Mouse (Mus musculus) hindbrain, embryonic 15.5 days (tissue): ENCODE measurements at regions not wholly inside any gene's neighbourhood (a gene's known extent, or its start where the extent isn't known, plus 50 kb on each side); places are given as distances from the start of the nearest gene placed in this dataset.

ENCODE experiments used
- ATAC-seq: fragments of 200-750 bp; cut with Nextera tagmentation; 2 replicates; pipeline ENCODE4 v1.8.0; 2017; ENCODE audit warnings: low read depth, moderate number of reproducible peaks, moderate TSS enrichment; ENCODE audit not compliant: low FRiP score
- H3K27ac ChIP-seq: fragments of 300-500 bp; sonication (generic); replicated peaks from 2 replicates; pipeline ENCODE4 v1.5.1; 2015; ENCODE audit warnings: mild to moderate bottlenecking, inconsistent platforms
- H3K27me3 ChIP-seq: fragments of 300-500 bp; sonication (generic); 2 replicates; pipeline ENCODE4 v1.6.1; 2015; ENCODE audit warnings: control low read depth, inconsistent platforms
- H3K36me3 ChIP-seq: fragments of 300-500 bp; sonication (generic); 2 replicates; pipeline ENCODE4 v1.6.1; 2015; ENCODE audit warnings: control low read depth, inconsistent platforms
- H3K4me1 ChIP-seq: fragments of 300-500 bp; sonication (generic); replicated peaks from 2 replicates; pipeline ENCODE4 v1.6.1; 2015; ENCODE audit warnings: control low read depth, inconsistent platforms
- H3K4me2 ChIP-seq: fragments of 300-500 bp; sonication (generic); 2 replicates; pipeline ENCODE4 v1.6.1; 2015; ENCODE audit warnings: moderate library complexity, mild to moderate bottlenecking, inconsistent platforms
- H3K4me3 ChIP-seq: fragments of 300-500 bp; sonication (generic); 2 replicates; pipeline ENCODE4 v1.5.1; 2015; ENCODE audit warnings: mild to moderate bottlenecking, inconsistent platforms
- H3K9ac ChIP-seq: fragments of 300-500 bp; sonication (generic); 2 replicates; pipeline ENCODE4 v1.6.1; 2015; ENCODE audit warnings: inconsistent platforms
- H3K9me3 ChIP-seq: fragments of 300-500 bp; sonication (generic); 2 replicates; pipeline ENCODE4 v1.6.1; 2016; ENCODE audit warnings: control low read depth, inconsistent platforms
- WGBS: fragments of 180-500 bp; shearing (Covaris S2); methylation state at CpG from one replicate; pipeline ENCODE4 v1.1.7; 2015; 5-methylcytosine and 5-hydroxymethylcytosine counted together

- no peaks in the 10 kb centered on the region for H3K27me3 ChIP-seq
- H3K36me3 ChIP-seq, result no peaks in the 10 kb centered on the region
- H3K4me3 ChIP-seq, result no peak overlapping the region
- no peak overlapping the region for H3K4me2 ChIP-seq
- no peaks in the 10 kb centered on the region for H3K4me1 ChIP-seq
- H3K9me3 ChIP-seq, result no peaks in the 10 kb centered on the region
- ATAC-seq, result no peak
- no peak overlapping the region for H3K27ac ChIP-seq
- H3K9ac ChIP-seq, result no peak overlapping the region
- WGBS, result 85% methylated on average over 4 of the region's 4 CpGs
Measured at GRCm38 (mm10) chr3:40200174-40200573, 330.9 kb upstream of the Intu start.

- H3K9me3 ChIP-seq, result no peaks in the 10 kb centered on the region
- no peaks in the 10 kb centered on the region for H3K4me1 ChIP-seq
- H3K9ac ChIP-seq, result no peak overlapping the region
- no peak overlapping the region for H3K4me3 ChIP-seq
- 38% methylated on average over 4 of the region's 4 CpGs for WGBS
- no peaks in the 10 kb centered on the region for H3K27me3 ChIP-seq
- no peaks in the 10 kb centered on the region for H3K36me3 ChIP-seq
- no peak overlapping the region for H3K4me2 ChIP-seq
- H3K27ac ChIP-seq, result no peak overlapping the region
- no peak for ATAC-seq
Measured at GRCm38 (mm10) chr3:40206326-40206725, 324.8 kb upstream of the Intu start.

GRCm38 (mm10) chr3:40211793-40212192, 319.3 kb upstream of the Intu start:
- Histone ChIP-seq H3K27ac (no peak overlapping the region), H3K27me3 (no peaks in the 10 kb centered on the region), H3K9ac (no peak overlapping the region), H3K4me2 (no peak overlapping the region), H3K36me3 (no peaks in the 10 kb centered on the region), H3K4me3 (no peak overlapping the region), H3K4me1 (no peaks in the 10 kb centered on the region), H3K9me3 (no peaks in the 10 kb centered on the region)
- no peak for ATAC-seq

GRCm38 (mm10) chr3:40226772-40227171, 304.3 kb upstream of the Intu start:
- no peak overlapping the region for H3K4me2 ChIP-seq
- H3K4me1 ChIP-seq, result no peaks in the 10 kb centered on the region
- H3K9me3 ChIP-seq, result no peaks in the 10 kb centered on the region
- ATAC-seq, result no peak
- no peaks in the 10 kb centered on the region for H3K36me3 ChIP-seq
- H3K27ac ChIP-seq, result no peak overlapping the region
- H3K9ac ChIP-seq, result no peak overlapping the region
- H3K27me3 ChIP-seq, result no peaks in the 10 kb centered on the region
- WGBS, result 92% methylated on average over 1 of the region's 1 CpGs
- H3K4me3 ChIP-seq, result no peak overlapping the region

GRCm38 (mm10) chr3:40243499-40244101, 287.5 kb upstream of the Intu start:
- Histone ChIP-seq H3K9ac (no peak overlapping the region), H3K27ac (no peak overlapping the region), H3K4me3 (no peak overlapping the region), H3K4me2 (no peak overlapping the region), H3K36me3 (no peaks in the 10 kb centered on the region), H3K9me3 (no peaks in the 10 kb centered on the region), H3K4me1 (no peaks in the 10 kb centered on the region), H3K27me3 (no peaks in the 10 kb centered on the region)
- WGBS, result 59% methylated on average over 4 of the region's 4 CpGs
- no peak for ATAC-seq

GRCm38 (mm10) chr3:40254376-40254775, 276.7 kb upstream of the Intu start:
- no peaks in the 10 kb centered on the region for H3K4me1 ChIP-seq
- no peaks in the 10 kb centered on the region for H3K36me3 ChIP-seq
- H3K9me3 ChIP-seq, result no peaks in the 10 kb centered on the region
- 70% methylated on average over 5 of the region's 5 CpGs for WGBS
- H3K4me2 ChIP-seq, result no peak overlapping the region
- no peak for ATAC-seq
- H3K9ac ChIP-seq, result no peak overlapping the region
- no peak overlapping the region for H3K4me3 ChIP-seq
- no peak overlapping the region for H3K27ac ChIP-seq
- no peaks in the 10 kb centered on the region for H3K27me3 ChIP-seq

DNA sequence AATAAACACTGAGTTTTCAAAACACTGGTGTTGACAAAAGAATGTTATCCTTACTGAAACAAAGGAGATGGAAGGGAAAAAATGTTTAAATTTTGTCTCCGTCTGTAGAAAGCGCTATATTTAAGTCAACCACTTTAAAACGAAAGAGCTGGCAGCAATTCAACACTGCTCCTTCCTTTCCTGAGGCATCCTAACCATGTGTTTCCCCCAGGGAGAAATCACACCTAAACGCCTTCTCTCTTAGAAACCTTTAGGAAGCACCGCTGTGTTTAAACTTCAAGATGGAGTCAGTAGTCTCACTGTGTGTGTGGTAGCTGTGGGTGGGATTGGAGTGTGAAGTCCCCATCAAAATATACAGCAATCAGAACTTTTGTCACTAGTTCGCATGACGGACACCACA, 268.6 kb upstream of the Intu start:
- Histone ChIP-seq H3K9me3 (no peaks in the 10 kb centered on the region), H3K36me3 (no peaks in the 10 kb centered on the region), H3K9ac (no peak overlapping the region), H3K4me3 (no peak overlapping the region), H3K27me3 (no peaks in the 10 kb centered on the region), H3K27ac (no peak overlapping the region), H3K4me1 (no peaks in the 10 kb centered on the region), H3K4me2 (no peak overlapping the region)
- 91% methylated on average over 7 of the region's 7 CpGs for WGBS
- ATAC-seq, result no peak

DNA sequence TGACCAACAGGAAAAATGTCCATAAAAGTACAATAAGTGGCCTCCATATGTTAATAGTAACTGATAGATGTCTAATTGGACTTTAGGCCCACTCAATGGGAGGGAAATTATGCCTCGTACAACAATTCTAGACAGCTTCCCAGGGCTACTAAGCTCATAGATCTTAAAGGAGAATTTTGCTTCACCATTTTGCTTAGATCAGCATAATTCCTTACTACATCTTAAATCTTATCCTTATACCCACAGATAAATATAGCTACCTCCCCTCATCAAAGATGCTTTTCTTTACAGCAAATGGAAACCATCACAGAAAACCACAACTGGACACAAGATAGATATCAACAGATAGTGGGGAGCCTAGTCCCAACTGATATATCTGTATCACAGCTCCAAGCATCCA, 263.6 kb upstream of the Intu start:
- no peak overlapping the region for H3K9ac ChIP-seq
- no peaks in the 10 kb centered on the region for H3K36me3 ChIP-seq
- H3K4me3 ChIP-seq, result no peak overlapping the region
- no peaks in the 10 kb centered on the region for H3K27me3 ChIP-seq
- H3K4me1 ChIP-seq, result no peaks in the 10 kb centered on the region
- H3K9me3 ChIP-seq, result no peaks in the 10 kb centered on the region
- no peak overlapping the region for H3K27ac ChIP-seq
- WGBS, result 87% methylated on average over 1 of the region's 1 CpGs
- H3K4me2 ChIP-seq, result no peak overlapping the region
- ATAC-seq, result no peak

- no peak overlapping the region for H3K4me3 ChIP-seq
- H3K4me1 ChIP-seq, result no peaks in the 10 kb centered on the region
- no peaks in the 10 kb centered on the region for H3K27me3 ChIP-seq
- WGBS, result 73% methylated on average over 1 of the region's 1 CpGs
- no peak overlapping the region for H3K27ac ChIP-seq
- H3K4me2 ChIP-seq, result no peak overlapping the region
- no peaks in the 10 kb centered on the region for H3K36me3 ChIP-seq
- H3K9ac ChIP-seq, result no peak overlapping the region
- H3K9me3 ChIP-seq, result no peaks in the 10 kb centered on the region
- no peak for ATAC-seq
Measured at GRCm38 (mm10) chr3:40282926-40283325, 248.2 kb upstream of the Intu start.

GRCm38 (mm10) chr3:40286959-40287710, 244.0 kb upstream of the Intu start:
- Histone ChIP-seq H3K27me3 (no peaks in the 10 kb centered on the region), H3K4me1 (no peaks in the 10 kb centered on the region), H3K27ac (no peak overlapping the region), H3K4me3 (no peak overlapping the region), H3K9ac (no peak overlapping the region), H3K9me3 (no peaks in the 10 kb centered on the region), H3K36me3 (no peaks in the 10 kb centered on the region), H3K4me2 (no peak overlapping the region)
- ATAC-seq, result no peak
- WGBS, result 77% methylated on average over 7 of the region's 7 CpGs

DNA sequence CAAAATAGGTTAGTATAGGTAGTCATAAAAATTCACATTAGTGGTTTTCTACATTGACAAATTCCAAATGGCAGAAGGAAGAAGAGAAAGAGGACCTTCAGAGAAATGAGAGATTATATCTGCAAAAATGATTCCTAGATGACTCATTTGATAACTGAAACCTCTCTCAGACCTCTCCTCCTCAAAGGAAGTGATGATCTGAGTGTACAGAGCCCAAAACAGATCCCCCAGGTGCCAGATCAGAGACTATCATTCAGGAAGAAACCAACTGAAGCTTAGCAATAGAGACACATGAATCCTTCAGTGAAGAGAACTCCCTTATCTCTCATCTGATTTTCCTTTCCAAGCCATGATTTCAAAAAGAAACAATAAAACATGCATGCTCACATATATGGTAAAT, 234.0 kb upstream of the Intu start:
- H3K4me2 ChIP-seq, result no peak overlapping the region
- ATAC-seq, result no peak
- no peaks in the 10 kb centered on the region for H3K9me3 ChIP-seq
- no peak overlapping the region for H3K9ac ChIP-seq
- H3K36me3 ChIP-seq, result no peaks in the 10 kb centered on the region
- no peaks in the 10 kb centered on the region for H3K4me1 ChIP-seq
- H3K4me3 ChIP-seq, result no peak overlapping the region
- no peaks in the 10 kb centered on the region for H3K27me3 ChIP-seq
- no peak overlapping the region for H3K27ac ChIP-seq

DNA sequence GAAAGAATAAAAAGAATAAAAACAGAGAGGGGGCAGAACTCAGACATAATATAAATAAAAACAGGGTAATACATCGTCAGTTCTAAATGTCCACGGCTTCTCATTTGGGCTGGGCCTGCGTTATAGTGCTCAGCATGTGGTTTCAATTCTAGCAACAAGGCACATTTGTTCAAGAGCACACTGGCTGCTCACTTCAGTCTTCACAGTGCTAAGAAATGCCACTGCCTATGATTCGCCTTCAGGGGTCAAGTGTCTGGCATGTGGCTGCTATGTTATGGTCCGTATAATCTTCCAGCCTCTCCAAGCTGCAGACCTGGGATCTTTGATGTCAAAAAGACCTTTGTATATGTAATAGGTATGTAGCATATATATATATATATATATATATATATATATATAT, 210.8 kb upstream of the Intu start:
- Histone ChIP-seq H3K9me3 (no peaks in the 10 kb centered on the region), H3K27me3 (no peaks in the 10 kb centered on the region), H3K27ac (no peak overlapping the region), H3K4me2 (no peak overlapping the region), H3K4me3 (no peak overlapping the region), H3K36me3 (no peaks in the 10 kb centered on the region), H3K9ac (no peak overlapping the region), H3K4me1 (no peaks in the 10 kb centered on the region)
- no peak for ATAC-seq
- 69% methylated on average over 5 of the region's 5 CpGs for WGBS
